Mouse (Mus musculus): ENCODE results near the gene Fkbp10.

Gene Fkbp10

GRCm38 (mm10) chr11:100394353-100395074 lies 21.0 kb upstream of the Fkbp10 start:
- DNase-seq = no peak

- peak; percentile 51 to 55 for DNase-seq
Observed at GRCm38 (mm10) chr11:100395200-100395599, 20.3 kb upstream of the Fkbp10 start.

GRCm38 (mm10) chr11:100395861-100396631 lies 19.5 kb upstream of the Fkbp10 start:
- peak; percentile 54 to 60 for DNase-seq

GRCm38 (mm10) chr11:100396886-100397599 lies 18.5 kb upstream of the Fkbp10 start:
- DNase-seq = peak; percentile 69 to 71

GRCm38 (mm10) chr11:100397600-100398389 lies 17.7 kb upstream of the Fkbp10 start, which contains the start of gene Jup:
Jup (minus strand) TSS chr11:100397763.
- DNase-seq = peak; percentile 100

GRCm38 (mm10) chr11:100398517-100398916 lies 17.0 kb upstream of the Fkbp10 start:
- DNase-seq = no peak

GRCm38 (mm10) chr11:100399320-100399719 lies 16.2 kb upstream of the Fkbp10 start:
- DNase-seq = no peak

GRCm38 (mm10) chr11:100399727-100400538 lies 15.6 kb upstream of the Fkbp10 start:
- peak in 1 of 2 experiments; percentile 32 for DNase-seq

GRCm38 (mm10) chr11:100400842-100401241 lies 14.7 kb upstream of the Fkbp10 start:
- no peak for DNase-seq

GRCm38 (mm10) chr11:100402240-100402639 lies 13.3 kb upstream of the Fkbp10 start:
- no peak for DNase-seq

- DNase-seq = no peak
Observed at GRCm38 (mm10) chr11:100402682-100403081, 12.8 kb upstream of the Fkbp10 start.

- no peak for DNase-seq
Observed at GRCm38 (mm10) chr11:100403445-100404134, 11.9 kb upstream of the Fkbp10 start.

- DNase-seq = no peak
Observed at GRCm38 (mm10) chr11:100404456-100405074, 10.9 kb upstream of the Fkbp10 start.

GRCm38 (mm10) chr11:100406273-100406672 lies 9.2 kb upstream of the Fkbp10 start:
- DNase-seq = peak; percentile 54 to 59

- DNase-seq = peak; percentile 86
Observed at GRCm38 (mm10) chr11:100406995-100407705, 8.3 kb upstream of the Fkbp10 start.

- DNase-seq = peak; percentile 82 to 83
Observed at GRCm38 (mm10) chr11:100408076-100408834, 7.2 kb upstream of the Fkbp10 start.

GRCm38 (mm10) chr11:100408835-100409462 lies 6.5 kb upstream of the Fkbp10 start:
- DNase-seq = no peak

- peak in 1 of 2 experiments; percentile 37 for DNase-seq
Observed at GRCm38 (mm10) chr11:100409686-100410085, 5.8 kb upstream of the Fkbp10 start.
